8 mouse cellular contexts compared by ENCODE assay signal in genomic region chr9:32697291-32698110, GRCm38 (mm10).
DNase-seq lines count a peak whose midpoint lies in the region; ATAC-seq and TF ChIP-seq lines count a peak whose summit lies in the region.

No protein-coding gene starts in this region.

- H3K4me3 ChIP-seq in erythroblast, embryonic 14.5 days (replicated peaks) = peak overlapping the region; percentile 7
- H3K4me3 ChIP-seq in liver, embryonic 14.5 days (ENCODE audit: insufficient read depth in 1 of 2, low read depth in 2 of 2, low read length in 2 of 2) = peak overlapping the region; percentile 41 to 74

- H3K9me3 ChIP-seq in erythroblast, embryonic 14.5 days (ENCODE audit: control insufficient read depth, low read length) = no peaks in the 10 kb centered on the region
- no peaks in the 10 kb centered on the region for H3K9me3 ChIP-seq in liver, embryonic 14.5 days (ENCODE audit: control insufficient read depth, low read length)

- ATAC-seq in erythroblast, adult 5-6 weeks (replicated peaks; ENCODE audit: low FRiP score, poor library complexity, severe bottlenecking) = no peak
- ATAC-seq in liver, embryonic 14.5 days (ENCODE audit: insufficient read depth) = no peak

- H3K9ac ChIP-seq in liver, embryonic 14.5 days (replicated peaks) = no peak overlapping the region

- H3K4me1 ChIP-seq in erythroblast, embryonic 14.5 days (ENCODE audit: control insufficient read depth) = peaks cover 11% of the 10 kb centered on the region
- H3K4me1 ChIP-seq in liver, embryonic 14.5 days (replicated peaks; ENCODE audit: control insufficient read depth in 2 of 2, insufficient read depth in 2 of 2, low read length in 1 of 2) = no peaks in the 10 kb centered on the region

- H3K4me2 ChIP-seq in liver, embryonic 14.5 days (ENCODE audit: low read depth) = no peak overlapping the region; the same call in 1 of the 2 replicates

- no peak for TF ChIP-seq CTCF in liver, embryonic 14.5 days (IDR thresholded peaks at IDR 0.05; ENCODE audit: low read depth)

- TF ChIP-seq EP300 in liver, embryonic 14.5 days (IDR thresholded peaks at IDR 0.05; ENCODE audit: low read depth) = no peak

- no peaks in the 10 kb centered on the region for H3K36me3 ChIP-seq in erythroblast, embryonic 14.5 days (ENCODE audit: control insufficient read depth)
- no peaks in the 10 kb centered on the region for H3K36me3 ChIP-seq in liver, embryonic 14.5 days (replicated peaks; ENCODE audit: control insufficient read depth, insufficient read depth, low read depth)

- no peak overlapping the region for H3K27ac ChIP-seq in liver, embryonic 14.5 days

- WGBS in liver, embryonic 14.5 days (ENCODE audit: insufficient replicate concordance) = 62% methylated on average over 9 of the region's 9 CpGs

- peak; percentile 63 for DNase-seq in thymus, postnatal 0 days (ENCODE audit: low spot score)
- DNase-seq in thymus, postnatal 36 days = no peak
- DNase-seq in liver, embryonic 14.5 days (ENCODE audit: low read depth in 3 of 3, low spot score in 3 of 3) = no peak
- peak; percentile 45 for DNase-seq in thymus, postnatal 4 days
- DNase-seq in right cerebral cortex, postnatal 14 days = no peak
- DNase-seq in right cerebral cortex, adult 2 months (ENCODE audit: low spot score in 2 of 2) = no peak

- H3K27me3 ChIP-seq in erythroblast, embryonic 14.5 days (ENCODE audit: control insufficient read depth) = peaks cover 25% of the 10 kb centered on the region
- no peaks in the 10 kb centered on the region; the same call in 1 of the 2 replicates for H3K27me3 ChIP-seq in liver, embryonic 14.5 days (ENCODE audit: control insufficient read depth, insufficient read depth, low read length)

Comparison
In these comparisons a context has a peak if more than half of its experiments do, and no peak if none do; other contexts are left out.
1. DNase-seq: peak in thymus, postnatal 0 days (single experiment) and thymus, postnatal 4 days (single experiment); none in thymus, postnatal 36 days (0 of 2), liver, embryonic 14.5 days (0 of 3), right cerebral cortex, postnatal 14 days (single experiment) and right cerebral cortex, adult 2 months (0 of 2).